Mouse (Mus musculus) heart, adult 8-10 months (tissue): ENCODE results near the gene Oas1e. TPM values are rescaled to one million over a fixed set of nuclear protein-coding genes. Genes with fewer than 3 reads are reported as not detected.

Experiments
- DNase-seq: peaks from one replicate; pipeline ENCODE4 v3.0.0; 2022; ENCODE audit warnings: low spot score
- total RNA-seq, 4 experiments: library from RNA; stranded (reverse); gene quantifications; 2 replicates each; pipeline ENCODE4 v1.2.4; 2022

Gene Oas1e
- total RNA-seq, 4 experiments from 2014 or later, result not detected

- no peak for DNase-seq
Measured at GRCm38 (mm10) chr5:120776801-120777200, 18.5 kb downstream of the Oas1e start.

GRCm38 (mm10) chr5:120775287-120775985 is 19.9 kb downstream of the Oas1e start:
- no peak for DNase-seq

GRCm38 (mm10) chr5:120769396-120769795 is 25.9 kb downstream of the Oas1e start:
- DNase-seq, result no peak

GRCm38 (mm10) chr5:120765010-120765409 is 30.3 kb downstream of the Oas1e start:
- DNase-seq, result no peak

GRCm38 (mm10) chr5:120761901-120762300 is 33.4 kb downstream of the Oas1e start:
- DNase-seq, result no peak

- no peak for DNase-seq
Measured at GRCm38 (mm10) chr5:120754215-120754614, 41.1 kb downstream of the Oas1e start.

- no peak for DNase-seq
Measured at GRCm38 (mm10) chr5:120752786-120753185, 42.5 kb downstream of the Oas1e start.

GRCm38 (mm10) chr5:120751206-120751605 is 44.1 kb downstream of the Oas1e start:
- no peak for DNase-seq

GRCm38 (mm10) chr5:120749688-120750087 is 45.6 kb downstream of the Oas1e start, which contains the start of gene Oas2:
Gene Oas2, minus strand, starts transcription at chr5:120749853.
- DNase-seq, result peak; percentile 26

GRCm38 (mm10) chr5:120746451-120746850 is 48.9 kb downstream of the Oas1e start:
- peak; percentile 58 for DNase-seq

GRCm38 (mm10) chr5:120742125-120742524 is 53.2 kb downstream of the Oas1e start:
- DNase-seq, result peak; percentile 18

Other genes with a start within 250 kb of the Oas1e start
- gene Tpcn1, start 206.9 kb downstream of the Oas1e start, total RNA-seq, result 10 to 100 TPM; 34.8 to 36.7 (median 36.3) TPM
- gene Iqcd, start 206.5 kb downstream of the Oas1e start, total RNA-seq, result under 1 TPM in 2 of 4 experiments, not detected in 2; 0.14 to 0.22 TPM
- 10 to 100 TPM; 14.3 to 17.9 (median 15.3) TPM for gene Rita1, start 182.9 kb downstream of the Oas1e start, total RNA-seq
- gene Ddx54, start 182.8 kb downstream of the Oas1e start, total RNA-seq, result 10 to 100 TPM; 21.0 to 24.7 (median 23.0) TPM
- not detected for gene Cfap73, start 161.3 kb downstream of the Oas1e start, total RNA-seq
- gene Rasal1, start 146.7 kb downstream of the Oas1e start, total RNA-seq, result under 1 TPM in 3 of 4 experiments, not detected in 1; 0.44 to 0.79 (median 0.46) TPM
- 1 to 10 TPM; 1.7 to 2.0 (median 1.9) TPM for gene Dtx1, start 83.6 kb downstream of the Oas1e start, total RNA-seq
- gene Oas2, start 45.7 kb downstream of the Oas1e start, total RNA-seq, result 1 to 10 TPM in 1 of 4 experiments, under 1 TPM in 3; 0.62 to 1.0 (median 0.83) TPM
- under 1 TPM in 2 of 4 experiments, not detected in 2; 0.16 to 0.26 TPM for gene Oas3, start 17.9 kb downstream of the Oas1e start, total RNA-seq
- under 1 TPM; 0.22 to 0.52 (median 0.30) TPM for gene Oas1c, start 17.0 kb upstream of the Oas1e start, total RNA-seq
- not detected for gene Oas1f, start 51.8 kb upstream of the Oas1e start, total RNA-seq
- gene Oas1h, start 65.9 kb upstream of the Oas1e start, total RNA-seq, result not detected
- gene Oas1g, start 92.1 kb upstream of the Oas1e start, total RNA-seq, result under 1 TPM in 1 of 4 experiments, not detected in 3; 0.43 TPM
- under 1 TPM; 0.24 to 0.46 (median 0.34) TPM for gene Oas1a, start 112.0 kb upstream of the Oas1e start, total RNA-seq
- gene Oas1d, start 119.0 kb upstream of the Oas1e start, total RNA-seq, result not detected
- gene Rph3a, start 214.6 kb upstream of the Oas1e start, total RNA-seq, result under 1 TPM in 2 of 4 experiments, not detected in 2; 0.06 to 0.12 TPM